Mouse (Mus musculus) layer of hippocampus, adult 18-20 months (tissue): ENCODE measurements at regions not wholly inside any gene's neighbourhood (a gene's known extent, or its start where the extent isn't known, plus 50 kb on each side); places are given as distances from the start of the nearest gene placed in this dataset.

Source experiments
- DNase-seq, 2 experiments: peaks; one replicate each; pipeline ENCODE4 v3.0.0; 2022; ENCODE audit warnings: low spot score in 2 of 2

- no peak for DNase-seq
These were observed 192.3 kb upstream of the B430218F22Rik start for GRCm38 (mm10) chr13:118193951-118194696.

DNA sequence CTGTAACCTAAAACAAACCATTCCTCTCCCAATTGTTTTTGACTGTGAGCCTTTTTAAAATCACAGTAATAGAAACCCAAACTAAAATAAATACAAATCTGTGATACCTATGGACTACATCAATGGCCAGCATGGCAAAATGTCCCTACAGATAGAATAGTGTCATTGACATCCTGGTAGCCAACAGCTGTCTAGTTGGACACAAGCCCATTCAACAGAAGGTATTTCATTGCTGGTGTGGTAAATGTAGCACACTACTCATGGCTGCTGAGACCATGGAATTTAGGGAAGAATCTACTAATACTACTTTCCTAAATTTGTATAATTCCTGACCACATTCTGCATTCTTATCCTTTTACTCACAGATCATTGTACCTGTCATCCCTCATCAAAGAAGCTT, 178.3 kb upstream of the B430218F22Rik start:
- no peak for DNase-seq

DNA sequence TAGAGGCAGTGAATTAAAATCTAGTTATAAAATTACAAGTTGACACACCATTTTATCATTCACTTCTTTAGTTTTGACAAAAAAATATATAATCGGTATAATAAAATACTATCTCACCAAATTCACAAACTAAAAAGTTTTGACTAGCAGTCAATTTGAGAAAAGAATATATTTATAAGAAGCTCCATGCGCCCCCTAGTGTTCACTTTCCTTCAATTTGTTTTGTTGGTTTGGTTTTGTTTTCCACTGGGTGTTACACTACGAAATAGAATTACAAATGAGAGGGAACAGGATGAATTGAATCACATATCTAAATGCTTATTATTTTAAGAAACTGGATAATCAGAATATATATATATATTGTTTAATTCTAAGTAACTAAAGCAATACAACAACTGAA, 159.1 kb upstream of the B430218F22Rik start:
- DNase-seq: peak in 1 of 2 experiments; percentile 63

DNA sequence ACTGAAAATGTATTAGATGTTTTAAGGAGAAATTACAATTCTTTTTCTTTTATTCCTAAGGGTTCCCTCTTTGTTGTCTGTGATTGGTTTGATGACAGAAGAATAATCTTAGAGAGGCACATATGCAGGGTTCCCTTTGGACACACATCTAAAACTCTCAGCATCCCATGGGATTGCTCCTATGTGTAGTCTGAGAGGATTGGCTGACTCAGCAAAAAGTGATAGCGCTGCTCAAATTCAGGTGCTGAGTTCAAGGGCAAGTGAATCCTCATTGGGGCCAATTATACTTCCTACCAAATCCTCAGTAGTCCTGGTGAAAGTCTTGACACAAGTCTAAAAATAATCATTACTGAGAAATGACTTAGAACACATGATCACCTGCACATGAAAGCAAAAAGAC, 148.5 kb upstream of the B430218F22Rik start:
- no peak for DNase-seq

DNA sequence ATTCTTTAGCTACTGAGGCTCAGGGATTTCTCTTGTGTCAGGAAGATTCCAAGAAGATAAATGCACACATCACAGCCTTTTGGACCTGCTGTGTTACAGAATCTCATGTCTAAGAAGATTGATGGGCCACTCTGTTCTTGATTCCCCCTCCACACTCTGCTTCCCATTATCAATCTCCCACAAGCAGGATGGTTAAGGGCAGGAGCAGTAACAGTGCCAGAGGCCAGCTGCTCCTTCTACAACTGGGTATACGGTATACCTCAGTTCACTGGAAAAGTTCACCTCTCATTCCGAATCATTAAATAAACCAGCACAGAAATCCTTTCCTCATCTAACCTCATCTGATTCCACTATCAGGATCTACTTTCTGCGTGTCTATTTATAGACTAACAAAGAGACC, 141.8 kb upstream of the B430218F22Rik start:
- DNase-seq: no peak

DNA sequence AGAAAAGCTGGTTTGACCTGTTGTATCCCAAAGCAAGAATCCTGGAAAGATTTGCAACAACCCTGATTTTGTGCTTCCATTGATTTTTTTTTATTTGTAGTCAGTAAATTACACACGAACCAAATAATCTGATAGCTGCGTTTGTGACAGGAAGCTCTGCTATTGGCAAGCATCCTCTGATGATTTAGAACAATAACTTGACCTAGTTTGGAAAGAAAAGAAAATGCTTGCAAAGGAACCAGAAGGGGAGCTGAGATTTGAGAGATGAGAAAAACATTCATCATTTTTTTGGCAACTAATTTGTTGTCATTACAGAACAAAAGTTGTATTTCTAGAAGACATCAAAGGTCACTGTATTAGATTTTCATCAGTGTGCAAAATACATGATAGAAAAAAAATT, 140.9 kb upstream of the B430218F22Rik start:
- no peak for DNase-seq

- no peak for DNase-seq
These were observed 126.8 kb upstream of the B430218F22Rik start for GRCm38 (mm10) chr13:118259606-118260005.

GRCm38 (mm10) chr13:118262971-118263370, 123.5 kb upstream of the B430218F22Rik start:
- DNase-seq: no peak

DNA sequence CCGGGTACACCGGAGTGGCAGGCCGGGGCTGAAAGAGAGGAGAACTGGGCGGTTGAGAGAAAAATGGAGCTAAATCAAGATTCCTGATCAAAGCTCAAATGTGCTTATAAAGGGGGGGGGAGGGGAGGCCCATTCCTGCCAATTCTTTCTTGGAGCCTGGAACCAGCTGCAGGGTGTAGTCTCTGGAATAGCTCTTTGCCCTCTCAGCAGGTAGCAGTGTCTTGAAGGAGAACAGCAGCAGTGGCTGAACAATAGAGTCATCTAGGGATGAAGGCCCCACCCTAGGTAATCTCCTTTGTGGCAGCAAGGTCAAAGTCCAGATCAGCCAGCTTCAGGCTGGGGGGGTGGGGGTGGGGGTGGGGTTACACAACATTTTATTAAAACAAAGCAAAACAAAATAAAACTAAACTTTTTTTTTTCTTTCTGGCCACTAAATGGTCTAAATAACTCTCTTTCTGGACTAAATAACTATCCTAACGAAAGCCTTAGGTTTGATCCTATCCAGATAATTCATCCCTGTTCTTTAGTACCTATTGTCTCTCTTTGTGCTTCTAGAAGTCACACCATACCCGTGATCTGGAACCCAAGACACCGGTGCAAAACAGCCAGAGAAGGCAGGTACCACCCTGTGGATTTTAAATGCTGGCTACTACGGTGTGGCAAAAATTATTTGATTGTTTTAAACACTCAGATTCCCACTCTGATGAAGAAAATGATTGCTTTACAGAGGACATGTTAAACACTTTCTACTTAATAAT, 120.5 kb upstream of the B430218F22Rik start:
- DNase-seq: no peak

- DNase-seq: no peak
These were observed 113.5 kb upstream of the B430218F22Rik start for GRCm38 (mm10) chr13:118272904-118273303.

- DNase-seq: no peak
These were observed 105.5 kb upstream of the B430218F22Rik start for GRCm38 (mm10) chr13:118280956-118281355.

DNA sequence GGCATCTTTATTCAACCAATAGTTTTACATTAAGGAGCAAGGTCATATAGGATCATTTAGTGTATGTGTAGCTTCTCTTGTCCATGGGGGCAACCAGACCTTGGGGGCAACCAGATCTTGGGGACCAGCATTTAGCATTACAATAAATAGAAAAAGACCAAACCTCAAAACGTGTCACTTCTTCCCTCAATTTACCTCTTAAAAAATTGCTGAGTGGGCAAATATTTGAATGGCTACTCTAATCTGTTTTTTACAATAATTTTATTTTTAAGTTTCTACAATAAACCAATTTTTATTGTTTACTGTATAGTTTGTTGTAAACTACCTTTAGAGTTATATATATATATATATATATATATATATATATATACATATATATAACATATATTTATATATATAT, 92.7 kb upstream of the B430218F22Rik start:
- no peak for DNase-seq

DNA sequence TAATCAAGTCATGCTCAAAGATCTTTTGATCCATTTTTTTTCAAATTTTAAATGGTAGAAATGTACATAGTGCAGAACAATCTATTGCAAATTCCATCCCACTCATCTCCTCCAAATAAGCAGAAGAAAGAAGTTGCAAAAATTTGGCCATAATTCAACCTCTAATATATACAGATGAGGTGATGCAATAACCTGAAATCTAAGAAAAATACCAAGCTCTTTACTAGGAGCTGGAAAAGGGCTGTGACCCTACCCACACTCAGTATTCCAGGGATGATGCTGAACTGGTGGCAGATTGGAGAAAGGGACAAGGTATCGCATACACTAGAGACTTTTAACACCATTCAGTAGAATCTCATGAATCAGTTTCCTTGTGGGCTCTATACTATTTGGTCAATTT, 76.3 kb upstream of the B430218F22Rik start:
- DNase-seq: no peak

GRCm38 (mm10) chr13:118313676-118314075, 72.8 kb upstream of the B430218F22Rik start:
- peak in 1 of 2 experiments; percentile 7 for DNase-seq
